10 mouse cellular contexts compared by ENCODE assay signal in genomic region chr5:120536046-120536445, GRCm38 (mm10). TPM values are rescaled to one million over a fixed set of nuclear protein-coding genes. Genes with fewer than 3 reads are reported as not detected.
A peak's percentile ranks its signal among the peaks of the same experiment; 100 is the strongest.
DNase-seq lines count a peak whose midpoint lies in the region; ATAC-seq and TF ChIP-seq lines count a peak whose summit lies in the region.
"Had no signal": no experiment of that assay in that cellular context is flagged by ENCODE, and none has a peak within 500 bp of the region (broad histone marks: within the 10 kb centered on the region; RNA-seq: fewer than 3 reads in every experiment).

No protein-coding gene starts in this region.

- no peak for DNase-seq in frontal cortex, postnatal 10 days (ENCODE audit: low spot score in 2 of 2)
- peak; percentile 33 to 62 for DNase-seq in lung, adult 18-20 months
- no peak for DNase-seq in lung, adult 2 months
- DNase-seq in heart, postnatal 0 days (ENCODE audit: low spot score) = no peak
- DNase-seq in right cerebral cortex, postnatal 10 days (ENCODE audit: low spot score in 2 of 2) = peak; percentile 73 to 75
- no peak for DNase-seq in adrenal gland, postnatal 36 days
- no peak for DNase-seq in retina, postnatal 1 day

- no peak overlapping the region for H3K4me3 ChIP-seq in lung, adult 2 months (replicated peaks; ENCODE audit: extremely low read depth, low read depth, low read length)
- no peak overlapping the region for H3K4me3 ChIP-seq in heart, postnatal 0 days (ENCODE audit: low read depth, low read length)

- H3K4me2 ChIP-seq in heart, postnatal 0 days (ENCODE audit: low read depth, low read length) = no peak overlapping the region

- H3K9ac ChIP-seq in heart, postnatal 0 days (replicated peaks; ENCODE audit: low read depth, low read length) = no peak overlapping the region

- H3K27ac ChIP-seq in heart, postnatal 0 days (ENCODE audit: low read depth) = 0 out of 2 replicates have a peak overlapping the region, but pooled peaks have one; percentile 25

- no peak for TF ChIP-seq EP300 in heart, postnatal 0 days (IDR thresholded peaks at IDR 0.05; ENCODE audit: low read depth)

- peaks cover 41% of the 10 kb centered on the region for H3K36me3 ChIP-seq in heart, postnatal 0 days (replicated peaks; ENCODE audit: control insufficient read depth, insufficient read depth, low read length)

- ATAC-seq in frontal cortex, adult (ENCODE audit: low TSS enrichment) = peak; percentile 81
- peak; percentile 41; the same call in 1 of the 2 replicates for ATAC-seq in heart, postnatal 0 days (ENCODE audit: insufficient read depth, low read depth)

- no peaks in the 10 kb centered on the region for H3K9me3 ChIP-seq in heart, postnatal 0 days (replicated peaks; ENCODE audit: control insufficient read depth, low read length)

- H3K4me1 ChIP-seq in lung, adult 2 months (ENCODE audit: control insufficient read depth, insufficient read depth, low read length) = no peaks in the 10 kb centered on the region
- H3K4me1 ChIP-seq in heart, postnatal 0 days (ENCODE audit: control insufficient read depth, insufficient read depth) = 0 out of 2 replicates have a peak, but pooled peaks cover 10% of the 10 kb centered on the region

- 66% methylated on average over 13 of the region's 13 CpGs for WGBS in lung, adult 2 months
- 68% methylated on average over 13 of the region's 13 CpGs for WGBS in heart, postnatal 0 days

- TF ChIP-seq CTCF in lung, adult 2 months (IDR thresholded peaks at IDR 0.05; ENCODE audit: insufficient read depth, low read length) = no peak
- no peak for TF ChIP-seq CTCF in heart, postnatal 0 days (IDR thresholded peaks at IDR 0.05; ENCODE audit: low read depth)

- H3K27me3 ChIP-seq in heart, postnatal 0 days (ENCODE audit: control insufficient read depth, insufficient read depth, low read length) = no peaks in the 10 kb centered on the region

- TF ChIP-seq POLR2A in lung, adult 2 months (IDR thresholded peaks at IDR 0.05; ENCODE audit: borderline replicate concordance, extremely low read depth, low read depth, low read length) = no peak

RNA-seq across cellular contexts. Expression of gene Slc8b1, which starts 25.1 kb away (rescaled TPM):
- polyA plus RNA-seq in lung, adult 2 months (2012; rRNA removed) = 37.0 and 40.0 TPM in 2 replicates
- total RNA-seq in heart, postnatal 0 days (2014; rRNA removed; ENCODE audit: low replicate concordance) = 4.2 and 16.0 TPM in 2 replicates
- 3.4 and 3.6 TPM in 2 replicates for polyA plus RNA-seq in heart, postnatal 0 days (2015; fragmentation: Nextera tagmentation; extraction: Ambion mirVana)
- total RNA-seq in adrenal gland, postnatal 36 days (2021) = 10 to 100 TPM; 29.0 to 45.6 TPM

RNA-seq across cellular contexts. Expression of gene Plbd2, which starts 32.6 kb away (rescaled TPM):
- 40.0 and 42.7 TPM in 2 replicates for polyA plus RNA-seq in lung, adult 2 months (2012; rRNA removed)
- total RNA-seq in heart, postnatal 0 days (2014; rRNA removed; ENCODE audit: low replicate concordance) = 38.1 and 38.3 TPM in 2 replicates
- polyA plus RNA-seq in heart, postnatal 0 days (2015; fragmentation: Nextera tagmentation; extraction: Ambion mirVana) = 43.9 and 47.2 TPM in 2 replicates
- 10 to 100 TPM; 86.9 to 87.9 TPM for total RNA-seq in adrenal gland, postnatal 36 days (2021)

RNA-seq across cellular contexts. Expression of gene Tpcn1, which starts 52.4 kb away (rescaled TPM):
- 75.8 and 89.2 TPM in 2 replicates for polyA plus RNA-seq in lung, adult 2 months (2012; rRNA removed)
- total RNA-seq in heart, postnatal 0 days (2014; rRNA removed; ENCODE audit: low replicate concordance) = 15.8 and 27.6 TPM in 2 replicates
- 11.5 and 11.7 TPM in 2 replicates for polyA plus RNA-seq in heart, postnatal 0 days (2015; fragmentation: Nextera tagmentation; extraction: Ambion mirVana)
- 10 to 100 TPM; 34.1 to 36.9 TPM for total RNA-seq in adrenal gland, postnatal 36 days (2021)

RNA-seq across cellular contexts. Expression of gene Iqcd, which starts 52.8 kb away (rescaled TPM):
- 2.0 and 2.4 TPM in 2 replicates for polyA plus RNA-seq in lung, adult 2 months (2012; rRNA removed)
- not detected in 2 replicates for total RNA-seq in heart, postnatal 0 days (2014; rRNA removed; ENCODE audit: low replicate concordance)
- polyA plus RNA-seq in heart, postnatal 0 days (2015; fragmentation: Nextera tagmentation; extraction: Ambion mirVana) = 0.14 and 0.18 TPM in 2 replicates
- total RNA-seq in adrenal gland, postnatal 36 days (2021) = under 1 TPM; 0.36 to 0.40 TPM

RNA-seq across cellular contexts. Expression of gene Sds, which starts 59.7 kb away (rescaled TPM):
- 0.65 and 0.70 TPM in 2 replicates for polyA plus RNA-seq in lung, adult 2 months (2012; rRNA removed)
- not detected in 2 replicates for total RNA-seq in heart, postnatal 0 days (2014; rRNA removed; ENCODE audit: low replicate concordance)
- not detected in 2 replicates for polyA plus RNA-seq in heart, postnatal 0 days (2015; fragmentation: Nextera tagmentation; extraction: Ambion mirVana)
- total RNA-seq in adrenal gland, postnatal 36 days (2021) = 1 to 10 TPM in 1 of 2 experiments, not detected in 1; 1.3 TPM
- polyA plus RNA-seq: kidney, embryonic 14.5 days; small intestine, adult 2 months had no signal

Comparison
In these comparisons a context has a peak if more than half of its experiments do, and no peak if none do; other contexts are left out.
1. DNase-seq: peak in lung, adult 18-20 months (2 of 2) and right cerebral cortex, postnatal 10 days (2 of 2); none in frontal cortex, postnatal 10 days (0 of 2), lung, adult 2 months (single experiment), heart, postnatal 0 days (single experiment), adrenal gland, postnatal 36 days (0 of 2) and retina, postnatal 1 day (single experiment).